Mouse (Mus musculus) bone marrow, adult 2 months (tissue): ENCODE measurements at regions not wholly inside any gene's neighbourhood (a gene's known extent, or its start where the extent isn't known, plus 50 kb on each side); places are given as distances from the start of the nearest gene placed in this dataset.

ENCODE experiments used
- CTCF ChIP-seq: fragments of 200-500 bp; IDR thresholded peaks from 2 replicates; pipeline ENCODE4 v1.5.1; 2011; ENCODE audit warnings: low read length, control low read depth; ENCODE audit not compliant: control insufficient read depth, insufficient read depth
- POLR2A ChIP-seq: fragments of 200-500 bp; IDR thresholded peaks from 2 replicates; pipeline ENCODE4 v1.6.1; 2011; ENCODE audit warnings: low read depth, mild to moderate bottlenecking, control low read depth, low read length, borderline replicate concordance; ENCODE audit not compliant: control insufficient read depth

- TF ChIP-seq CTCF: no peak
- no peak for TF ChIP-seq POLR2A
Observed at GRCm38 (mm10) chr4:33555231-33555933, 245.3 kb downstream of the Rngtt start.
